In the genomic region with DNA sequence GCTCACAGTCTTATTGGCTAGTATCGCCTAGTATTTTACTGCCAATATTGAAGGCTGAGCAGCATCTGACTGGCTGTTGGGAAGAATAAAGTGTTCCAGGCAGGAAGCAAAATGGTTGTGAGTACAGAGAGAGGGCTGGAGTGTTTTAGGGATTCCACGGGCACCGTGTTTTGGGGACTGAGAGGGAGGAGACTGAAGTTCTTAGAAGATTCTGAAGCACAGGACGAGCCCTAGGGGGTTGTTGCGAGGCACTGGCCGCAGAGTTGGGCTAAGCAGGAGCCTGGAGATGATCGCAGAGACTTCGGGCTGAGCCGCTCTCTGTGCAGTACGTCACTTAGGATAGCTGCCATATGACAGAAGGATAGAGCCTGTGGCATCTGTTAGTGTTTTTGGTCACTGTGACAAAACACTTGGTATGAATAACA, we compare ENCODE assay signal across 12 mouse cellular contexts. TPM values are rescaled to one million over a fixed set of nuclear protein-coding genes. Genes with fewer than 3 reads are reported as not detected.
DNase-seq lines count a peak whose midpoint lies in the region; ATAC-seq and TF ChIP-seq lines count a peak whose summit lies in the region.
"Had no signal": no experiment of that assay in that cellular context is flagged by ENCODE, and none has a peak within 500 bp of the region (broad histone marks: within the 10 kb centered on the region; RNA-seq: fewer than 3 reads in every experiment).

No protein-coding gene starts in this region.

- no peak for DNase-seq in gastrocnemius, adult 2 months
- DNase-seq in gastrocnemius, adult 18-20 months (ENCODE audit: low spot score) = no peak
- peak; percentile 53 to 72 for DNase-seq in cerebellum, adult 2 months
- DNase-seq in cerebellum, postnatal 25 days = peak; percentile 61 to 63
- peak; percentile 67 to 78 for DNase-seq in layer of hippocampus, postnatal 14 days (ENCODE audit: low spot score in 2 of 2)
- no peak for DNase-seq in thymus, postnatal 0 days (ENCODE audit: low spot score)
- DNase-seq: liver, postnatal 0 days had no signal

- TF ChIP-seq POLR2A in cerebellum, adult 2 months (IDR thresholded peaks at IDR 0.05; ENCODE audit: borderline replicate concordance, insufficient read depth, low read length) = no peak

- H3K4me3 ChIP-seq in gastrocnemius, adult 2 months = no peak overlapping the region
- no peak overlapping the region for H3K4me3 ChIP-seq in cerebellum, adult 2 months (replicated peaks; ENCODE audit: insufficient read depth, low read depth, low read length)
- H3K4me3 ChIP-seq: kidney, embryonic 15.5 days; limb, embryonic 12.5 days; midbrain, embryonic 10.5 days; myocyte had no signal

- H3K27ac ChIP-seq in gastrocnemius, adult 2 months = 0 out of 2 replicates have a peak overlapping the region, but pooled peaks have one; percentile 20
- H3K27ac ChIP-seq in cerebellum, adult 2 months (ENCODE audit: insufficient read depth, low read length) = no peak overlapping the region
- H3K27ac ChIP-seq: kidney, embryonic 15.5 days; limb, embryonic 12.5 days; midbrain, embryonic 10.5 days had no signal

- intact Hi-C loops in gastrocnemius, adult 2 months (cut with DNase I) = no loop called here

- no peaks in the 10 kb centered on the region for H3K27me3 ChIP-seq in cerebellum, adult 2 months (ENCODE audit: control insufficient read depth, insufficient read depth, low read length)
- H3K27me3 ChIP-seq: kidney, embryonic 15.5 days; limb, embryonic 12.5 days had no signal

- WGBS in cerebellum, adult 2 months = 44% methylated on average over 10 of the region's 10 CpGs

- peaks cover 6% of the 10 kb centered on the region for H3K4me1 ChIP-seq in cerebellum, adult 2 months (ENCODE audit: control insufficient read depth, insufficient read depth, low read length)

- TF ChIP-seq CTCF in gastrocnemius, adult 2 months (IDR thresholded peaks at IDR 0.05) = no peak
- TF ChIP-seq CTCF in cerebellum, adult 2 months (IDR thresholded peaks at IDR 0.05; ENCODE audit: borderline replicate concordance, insufficient read depth, low read depth, low read length) = no peak

- ATAC-seq in activated CD4-positive, CD25-positive, alpha-beta regulatory T cell, adult 4 months = no peak
- ATAC-seq: liver, postnatal 0 days had no signal

RNA-seq across cellular contexts. Expression of a gene that starts 18.3 kb away (rescaled TPM):
- total RNA-seq in gastrocnemius, adult 2 months (2021) = 10 to 100 TPM; 23.9 to 32.6 TPM
- 10 to 100 TPM; 34.2 to 42.4 TPM for total RNA-seq in gastrocnemius, adult 18-20 months (2021)
- 188 and 231 TPM in 2 replicates for polyA plus RNA-seq in cerebellum, adult 2 months (2012; rRNA removed)
- total RNA-seq in layer of hippocampus, postnatal 14 days (2021) = 100 to 1,000 TPM; 304 to 349 TPM
- polyA plus RNA-seq in activated CD4-positive, CD25-positive, alpha-beta regulatory T cell, adult 4 months (2017; shearing (Covaris generic)) = under 1 TPM in 1 of 2 experiments, not detected in 1; 0.21 TPM
- 8.4 and 9.2 TPM in 2 replicates for polyA plus RNA-seq in thymus, postnatal 0 days (2015; fragmentation: Nextera tagmentation; extraction: Ambion mirVana)

Comparison
In these comparisons a context has a peak if more than half of its experiments do, and no peak if none do; other contexts are left out.
1. DNase-seq: peak in cerebellum, adult 2 months (2 of 2), cerebellum, postnatal 25 days (2 of 2) and layer of hippocampus, postnatal 14 days (2 of 2); none in gastrocnemius, adult 2 months (single experiment), gastrocnemius, adult 18-20 months (single experiment) and thymus, postnatal 0 days (single experiment).
2. RNA of a gene that starts 18.3 kb away (total RNA-seq): 304 to 349 TPM in layer of hippocampus, postnatal 14 days; 34.2 to 42.4 TPM in gastrocnemius, adult 18-20 months and 23.9 to 32.6 TPM in gastrocnemius, adult 2 months; every median in the first group is over 4 times any median in the second.